Mouse (Mus musculus): ENCODE results near the gene Bbip1. TPM values are rescaled to one million over a fixed set of nuclear protein-coding genes. Genes with fewer than 3 reads are reported as not detected.
"Not testable (repeated sequence)": the region's sequence is repeated elsewhere in the genome, so short reads cannot be mapped to it uniquely, and the experiment has no call there.

Bbip1 gene
- polyA plus RNA-seq, 1 experiment from 2014 or later = 111 TPM

DNA sequence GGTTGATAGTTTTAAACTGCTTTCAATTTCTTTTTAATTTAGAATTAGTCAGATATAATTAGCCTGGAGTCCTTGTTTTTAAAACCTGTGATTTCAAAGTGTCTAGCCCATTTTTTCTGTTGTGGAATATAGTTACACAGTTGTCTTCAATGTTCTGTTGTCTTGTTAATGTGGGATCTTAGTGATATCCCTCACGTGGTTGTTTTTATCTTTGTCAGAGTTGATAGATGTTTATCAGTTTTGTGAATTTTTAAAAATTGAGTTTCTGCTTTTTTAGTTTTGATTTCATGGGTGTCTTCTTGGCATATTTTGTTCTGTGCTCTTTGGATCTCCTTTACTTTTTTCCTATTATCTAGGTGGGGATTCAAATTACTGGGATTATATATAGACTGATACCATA lies 29.2 kb upstream of the Bbip1 start:
- H3K4me3 ChIP-seq (replicated peaks; ENCODE audit: low read depth, low read length) = no peak overlapping the region
- H3K27ac ChIP-seq = no peak overlapping the region
- WGBS = 68% methylated on average over 1 of the region's 1 CpGs
- DNase-seq (ENCODE audit: low spot score) = no peak
- no peak overlapping the region for H3K4me2 ChIP-seq (ENCODE audit: low read length)
- H3K9ac ChIP-seq (ENCODE audit: low read depth, low read length) = no peak overlapping the region
- TF ChIP-seq CTCF (IDR thresholded peaks at IDR 0.05; ENCODE audit: low read depth) = no peak
- H3K9me3 ChIP-seq (replicated peaks; ENCODE audit: low read length) = no peaks in the 10 kb centered on the region
- H3K27me3 ChIP-seq (ENCODE audit: insufficient read depth, low read length) = no peaks in the 10 kb centered on the region
- no peaks in the 10 kb centered on the region for H3K36me3 ChIP-seq (ENCODE audit: insufficient read depth, low read length)
- H3K4me1 ChIP-seq (replicated peaks; ENCODE audit: insufficient read depth, low read length) = no peaks in the 10 kb centered on the region
- no peak for ATAC-seq (replicated peaks; ENCODE audit: low FRiP score, low read depth)

DNA sequence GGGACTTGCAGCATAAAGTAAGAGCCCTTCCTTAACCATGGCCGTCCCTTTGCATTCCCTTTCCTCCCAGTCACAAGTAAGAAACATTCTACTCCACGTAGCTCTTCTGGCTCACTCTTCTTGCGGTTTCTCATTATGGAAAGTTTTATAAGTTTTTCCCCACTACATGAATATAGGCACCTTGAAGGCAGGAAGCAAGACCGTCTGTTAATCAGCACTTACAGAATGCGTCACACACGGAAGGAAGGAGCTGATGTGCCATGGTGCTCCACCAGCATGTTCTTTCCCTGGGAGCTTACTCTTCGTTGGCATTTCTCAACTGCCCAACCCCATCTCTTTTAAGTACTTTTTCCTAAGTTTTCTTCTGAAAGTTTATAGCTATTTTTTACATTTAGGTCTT lies 27.5 kb upstream of the Bbip1 start:
- 67% methylated on average over 7 of the region's 7 CpGs for WGBS
- Histone ChIP-seq H3K4me3 (replicated peaks; ENCODE audit: low read depth, low read length) (no peak overlapping the region), H3K27me3 (ENCODE audit: insufficient read depth, low read length) (no peaks in the 10 kb centered on the region), H3K4me1 (replicated peaks; ENCODE audit: insufficient read depth, low read length) (no peaks in the 10 kb centered on the region), H3K9me3 (replicated peaks; ENCODE audit: low read length) (no peaks in the 10 kb centered on the region), H3K36me3 (ENCODE audit: insufficient read depth, low read length) (no peaks in the 10 kb centered on the region), H3K27ac (no peak overlapping the region), H3K4me2 (ENCODE audit: low read length) (no peak overlapping the region), H3K9ac (ENCODE audit: low read depth, low read length) (no peak overlapping the region)
- DNase-seq (ENCODE audit: low spot score) = no peak
- no peak for ATAC-seq (replicated peaks; ENCODE audit: low FRiP score, low read depth)
- no peak for TF ChIP-seq CTCF (IDR thresholded peaks at IDR 0.05; ENCODE audit: low read depth)

DNA sequence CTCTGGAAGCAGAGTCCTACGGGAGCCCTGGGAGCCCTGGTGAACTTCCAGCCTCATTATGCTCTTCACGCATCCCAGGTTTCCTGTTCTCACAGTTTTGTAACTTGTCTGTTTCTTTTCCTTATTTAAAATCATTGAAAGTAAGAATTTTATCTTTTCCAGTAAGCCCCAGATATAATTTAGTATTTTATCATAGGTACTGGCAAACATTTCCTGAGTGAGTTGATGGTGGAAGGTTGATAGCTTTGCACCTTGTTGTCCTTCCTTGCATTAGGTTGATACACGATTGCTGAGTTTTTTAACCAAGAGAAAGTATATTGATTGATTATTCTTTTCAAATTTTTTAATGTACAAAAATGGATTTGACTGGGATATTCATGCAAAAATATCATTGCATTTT lies 24.8 kb upstream of the Bbip1 start:
- TF ChIP-seq CTCF (IDR thresholded peaks at IDR 0.05; ENCODE audit: low read depth) = no peak
- no peak overlapping the region for H3K4me2 ChIP-seq (ENCODE audit: low read length)
- DNase-seq (ENCODE audit: low spot score) = no peak
- no peak overlapping the region for H3K4me3 ChIP-seq (replicated peaks; ENCODE audit: low read depth, low read length)
- no peaks in the 10 kb centered on the region for H3K4me1 ChIP-seq (replicated peaks; ENCODE audit: insufficient read depth, low read length)
- H3K36me3 ChIP-seq (ENCODE audit: insufficient read depth, low read length) = no peaks in the 10 kb centered on the region
- no peaks in the 10 kb centered on the region for H3K27me3 ChIP-seq (ENCODE audit: insufficient read depth, low read length)
- no peak overlapping the region for H3K9ac ChIP-seq (ENCODE audit: low read depth, low read length)
- no peak overlapping the region for H3K27ac ChIP-seq
- ATAC-seq (replicated peaks; ENCODE audit: low FRiP score, low read depth) = no peak
- no peaks in the 10 kb centered on the region for H3K9me3 ChIP-seq (replicated peaks; ENCODE audit: low read length)
- WGBS = 92% methylated on average over 3 of the region's 3 CpGs

DNA sequence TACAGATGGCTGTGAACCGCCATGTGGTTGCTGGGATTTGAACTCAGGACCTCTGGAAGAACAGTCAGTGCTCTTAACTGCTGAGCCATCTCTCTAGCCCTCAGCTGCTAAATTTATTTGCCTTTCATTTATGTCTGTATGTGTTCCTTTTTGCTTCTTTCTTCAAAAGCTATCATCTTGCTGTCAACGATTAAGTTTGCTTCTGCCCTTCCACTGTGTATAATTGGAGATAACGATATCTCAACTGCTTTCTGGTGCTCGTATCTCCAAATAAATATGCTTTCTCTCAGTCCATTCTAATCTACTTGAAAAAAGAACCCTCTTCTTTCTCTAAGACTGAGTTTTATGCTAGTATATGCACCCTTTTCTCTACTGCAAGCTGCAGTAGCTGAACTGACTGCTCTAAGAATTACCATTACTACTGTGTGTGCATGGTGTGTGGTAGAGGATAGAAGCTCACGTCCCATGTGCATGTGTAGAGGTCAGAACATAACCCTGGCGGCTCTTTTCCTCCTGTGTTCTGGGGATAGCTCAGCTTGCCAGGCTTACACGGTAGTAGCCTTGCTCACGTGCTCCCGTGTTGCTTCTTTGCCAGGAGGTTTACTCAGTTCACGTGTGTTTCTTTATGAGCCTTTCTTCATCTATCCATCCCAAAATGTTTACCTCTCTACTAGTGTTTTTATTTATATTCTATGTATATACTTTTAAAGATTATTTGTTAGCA lies 20.6 kb upstream of the Bbip1 start:
- WGBS = 88% methylated on average over 10 of the region's 10 CpGs
- H3K27ac ChIP-seq = no peak overlapping the region
- TF ChIP-seq CTCF (IDR thresholded peaks at IDR 0.05; ENCODE audit: low read depth) = no peak

DNA sequence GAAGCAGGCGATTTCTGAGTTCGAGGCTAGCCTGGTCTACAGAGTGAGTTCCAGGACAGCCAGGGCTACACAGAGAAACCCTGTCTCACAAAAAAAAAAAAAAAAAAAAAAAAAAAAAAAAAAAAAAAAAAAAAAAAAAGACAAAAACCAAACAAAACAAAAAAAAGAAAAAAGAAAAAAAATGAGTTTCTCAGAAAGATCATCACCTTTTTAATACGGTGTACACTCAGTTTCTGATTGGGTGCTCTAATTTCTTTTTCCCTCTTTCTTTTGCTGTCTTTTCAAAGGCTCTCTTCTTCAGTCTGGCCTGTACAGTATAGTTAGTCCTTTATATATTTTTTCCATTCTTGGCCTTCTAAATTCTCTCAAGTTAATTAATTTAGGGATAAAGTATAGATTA lies 19.9 kb upstream of the Bbip1 start:
- H3K4me2 ChIP-seq (ENCODE audit: low read length); DNase-seq (ENCODE audit: low spot score): not testable (repeated sequence)
- 97% methylated on average over 3 of the region's 3 CpGs for WGBS

More for the DNA sequence above, 20.6 kb upstream of the Bbip1 start:
- H3K4me3 ChIP-seq (replicated peaks; ENCODE audit: low read depth, low read length) = no peak overlapping the region
- no peak overlapping the region for H3K9ac ChIP-seq (ENCODE audit: low read depth, low read length)
- DNase-seq (ENCODE audit: low spot score) (no peak), ATAC-seq (replicated peaks; ENCODE audit: low FRiP score, low read depth) (no peak)
- no peaks in the 10 kb centered on the region for H3K9me3 ChIP-seq (replicated peaks; ENCODE audit: low read length)
- H3K4me1 ChIP-seq (replicated peaks; ENCODE audit: insufficient read depth, low read length) = no peaks in the 10 kb centered on the region
- no peaks in the 10 kb centered on the region for H3K36me3 ChIP-seq (ENCODE audit: insufficient read depth, low read length)
- H3K27me3 ChIP-seq (ENCODE audit: insufficient read depth, low read length) = no peaks in the 10 kb centered on the region
- no peak overlapping the region for H3K4me2 ChIP-seq (ENCODE audit: low read length)

DNA sequence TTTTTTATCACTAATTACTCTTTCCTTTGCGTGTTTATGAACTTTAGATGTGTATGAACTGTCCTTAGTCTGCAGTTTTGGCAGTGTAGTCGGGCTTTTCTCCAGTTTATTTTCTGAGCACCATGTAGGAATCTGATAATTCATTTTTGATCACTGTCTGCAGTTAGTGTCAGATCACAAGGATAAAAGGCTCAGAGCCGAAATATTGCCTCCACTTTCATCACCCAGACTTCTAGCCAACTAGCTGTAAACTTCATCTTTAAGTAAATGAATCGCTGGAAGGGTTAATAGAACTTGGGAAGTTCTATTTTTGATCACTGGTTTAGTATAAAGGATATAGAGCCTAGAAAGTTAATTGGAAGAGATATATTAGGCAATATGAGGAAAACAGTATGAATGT lies 18.1 kb upstream of the Bbip1 start:
- Histone ChIP-seq H3K27me3 (ENCODE audit: insufficient read depth, low read length) (no peaks in the 10 kb centered on the region), H3K27ac (no peak overlapping the region), H3K4me1 (replicated peaks; ENCODE audit: insufficient read depth, low read length) (no peaks in the 10 kb centered on the region), H3K4me2 (ENCODE audit: low read length) (no peak overlapping the region), H3K9me3 (replicated peaks; ENCODE audit: low read length) (no peaks in the 10 kb centered on the region), H3K36me3 (ENCODE audit: insufficient read depth, low read length) (no peaks in the 10 kb centered on the region), H3K9ac (ENCODE audit: low read depth, low read length) (no peak overlapping the region), H3K4me3 (replicated peaks; ENCODE audit: low read depth, low read length) (no peak overlapping the region)
- DNase-seq (ENCODE audit: low spot score) (no peak), ATAC-seq (replicated peaks; ENCODE audit: low FRiP score, low read depth) (no peak)
- WGBS = 84% methylated on average over 4 of the region's 4 CpGs
- no peak for TF ChIP-seq CTCF (IDR thresholded peaks at IDR 0.05; ENCODE audit: low read depth)

More for the DNA sequence above, 19.9 kb upstream of the Bbip1 start:
- H3K4me1 ChIP-seq (replicated peaks; ENCODE audit: insufficient read depth, low read length); H3K27me3 ChIP-seq (ENCODE audit: insufficient read depth, low read length); H3K36me3 ChIP-seq (ENCODE audit: insufficient read depth, low read length); H3K9ac ChIP-seq (ENCODE audit: low read depth, low read length); ATAC-seq (replicated peaks; ENCODE audit: low FRiP score, low read depth); H3K9me3 ChIP-seq (replicated peaks; ENCODE audit: low read length); H3K27ac ChIP-seq; H3K4me3 ChIP-seq (replicated peaks; ENCODE audit: low read depth, low read length): not testable (repeated sequence)

DNA sequence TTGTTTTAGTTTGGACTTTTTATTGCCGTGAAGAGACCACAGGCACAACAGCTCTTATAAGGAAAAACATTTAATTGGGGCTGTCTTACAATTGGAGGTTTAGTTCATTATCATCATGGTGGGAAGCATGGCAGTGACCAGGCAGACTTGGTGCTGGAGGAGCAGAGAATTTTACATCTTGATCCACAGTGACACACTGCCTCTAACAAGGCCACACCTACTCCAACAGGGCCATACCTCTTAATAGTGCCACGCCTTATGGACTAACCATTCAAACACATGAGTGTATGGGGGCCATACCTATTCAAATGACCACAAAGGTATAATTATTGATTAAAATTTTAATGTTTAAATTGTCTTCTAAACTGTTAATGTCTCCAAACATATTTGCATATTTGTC lies 13.1 kb upstream of the Bbip1 start:
- 90% methylated on average over 2 of the region's 2 CpGs for WGBS
- DNase-seq (ENCODE audit: low spot score) = no peak
- H3K9ac ChIP-seq (ENCODE audit: low read depth, low read length) = no peak overlapping the region

More for the DNA sequence above, 13.1 kb upstream of the Bbip1 start:
- TF ChIP-seq CTCF (IDR thresholded peaks at IDR 0.05; ENCODE audit: low read depth) = no peak
- ATAC-seq (replicated peaks; ENCODE audit: low FRiP score, low read depth) = no peak
- no peak overlapping the region for H3K4me3 ChIP-seq (replicated peaks; ENCODE audit: low read depth, low read length)
- no peaks in the 10 kb centered on the region for H3K36me3 ChIP-seq (ENCODE audit: insufficient read depth, low read length)
- H3K4me2 ChIP-seq (ENCODE audit: low read length) = no peak overlapping the region
- no peak overlapping the region for H3K27ac ChIP-seq
- H3K27me3 ChIP-seq (ENCODE audit: insufficient read depth, low read length) = no peaks in the 10 kb centered on the region
- no peaks in the 10 kb centered on the region for H3K9me3 ChIP-seq (replicated peaks; ENCODE audit: low read length)
- 0 out of 2 replicates have a peak, but pooled peaks cover 3% of the 10 kb centered on the region for H3K4me1 ChIP-seq (replicated peaks; ENCODE audit: insufficient read depth, low read length)
